Mouse (Mus musculus) hindbrain, embryonic 11.5 days (tissue): ENCODE results near the gene Amn. TPM values are rescaled to one million over a fixed set of nuclear protein-coding genes. Genes with fewer than 3 reads are reported as not detected.

Experiments used
- ATAC-seq: fragments of 200-750 bp; cut with Nextera tagmentation; 2 replicates; pipeline ENCODE4 v1.8.0; 2017; ENCODE audit warnings: mild to moderate bottlenecking, moderate TSS enrichment, moderate library complexity; ENCODE audit not compliant: low FRiP score
- DNase-seq: peaks from one replicate; pipeline ENCODE4 v3.0.0-alpha.2; 2015; ENCODE audit warnings: low spot score
- H3K27ac ChIP-seq: fragments of 300-500 bp; sonication (generic); 2 replicates; pipeline ENCODE4 v1.5.1; 2014; ENCODE audit warnings: mild to moderate bottlenecking, low read depth, low read length
- H3K27me3 ChIP-seq: fragments of 300-500 bp; sonication (generic); 2 replicates; pipeline ENCODE4 v1.6.1; 2014; ENCODE audit warnings: mild to moderate bottlenecking, low read length, moderate library complexity, mixed read lengths; ENCODE audit not compliant: control insufficient read depth, insufficient read depth
- H3K36me3 ChIP-seq: fragments of 300-500 bp; sonication (generic); 2 replicates; pipeline ENCODE4 v1.6.1; 2014; ENCODE audit warnings: mild to moderate bottlenecking, low read length, moderate library complexity, mixed read lengths; ENCODE audit not compliant: control insufficient read depth, insufficient read depth
- H3K4me1 ChIP-seq: fragments of 300-500 bp; sonication (generic); replicated peaks from 2 replicates; pipeline ENCODE4 v1.6.1; 2014; ENCODE audit warnings: low read length, mixed read lengths; ENCODE audit not compliant: control insufficient read depth, insufficient read depth
- H3K4me2 ChIP-seq: fragments of 300-500 bp; sonication (generic); replicated peaks from 2 replicates; pipeline ENCODE4 v1.6.1; 2014; ENCODE audit warnings: mild to moderate bottlenecking, low read depth, low read length
- H3K4me3 ChIP-seq: fragments of 300-500 bp; sonication (generic); 2 replicates; pipeline ENCODE4 v1.5.1; 2014; ENCODE audit warnings: low read depth, low read length
- H3K9ac ChIP-seq: fragments of 300-500 bp; sonication (generic); 2 replicates; pipeline ENCODE4 v1.6.1; 2014; ENCODE audit warnings: low read depth, low read length
- H3K9me3 ChIP-seq: fragments of 300-500 bp; sonication (generic); 2 replicates; pipeline ENCODE4 v1.6.1; 2016; ENCODE audit warnings: low read length; ENCODE audit not compliant: control insufficient read depth
- WGBS: fragments of 180-500 bp; shearing (Covaris S2); extraction: QIAGEN DNeasy Blood & Tissue Kit; methylation state at CpG from one replicate; pipeline ENCODE4 v1.1.7; 2014; 5-methylcytosine and 5-hydroxymethylcytosine counted together
- polyA plus RNA-seq: library from polyadenylated mRNA; unstranded; fragments of >200 nt; fragmentation: Nextera tagmentation; extraction: Ambion mirVana; gene quantifications from 2 replicates; pipeline ENCODE4 v1.2.1, GENCODE M21; 2014

The Amn gene
- polyA plus RNA-seq, 1 experiment from 2014 or later: 0.76 TPM

GRCm38 (mm10) chr12:111302018-111302345, 31.1 kb downstream of the Amn start:
- Histone ChIP-seq H3K9me3 (no peaks in the 10 kb centered on the region), H3K9ac (no peak overlapping the region), H3K4me1 (no peaks in the 10 kb centered on the region), H3K4me3 (no peak overlapping the region), H3K27me3 (no peaks in the 10 kb centered on the region), H3K4me2 (no peak overlapping the region), H3K27ac (no peak overlapping the region), H3K36me3 (peaks cover 21% of the 10 kb centered on the region)
- ATAC-seq (no peak), DNase-seq (no peak)
- WGBS: 94% methylated on average over 14 of the region's 14 CpGs

DNA sequence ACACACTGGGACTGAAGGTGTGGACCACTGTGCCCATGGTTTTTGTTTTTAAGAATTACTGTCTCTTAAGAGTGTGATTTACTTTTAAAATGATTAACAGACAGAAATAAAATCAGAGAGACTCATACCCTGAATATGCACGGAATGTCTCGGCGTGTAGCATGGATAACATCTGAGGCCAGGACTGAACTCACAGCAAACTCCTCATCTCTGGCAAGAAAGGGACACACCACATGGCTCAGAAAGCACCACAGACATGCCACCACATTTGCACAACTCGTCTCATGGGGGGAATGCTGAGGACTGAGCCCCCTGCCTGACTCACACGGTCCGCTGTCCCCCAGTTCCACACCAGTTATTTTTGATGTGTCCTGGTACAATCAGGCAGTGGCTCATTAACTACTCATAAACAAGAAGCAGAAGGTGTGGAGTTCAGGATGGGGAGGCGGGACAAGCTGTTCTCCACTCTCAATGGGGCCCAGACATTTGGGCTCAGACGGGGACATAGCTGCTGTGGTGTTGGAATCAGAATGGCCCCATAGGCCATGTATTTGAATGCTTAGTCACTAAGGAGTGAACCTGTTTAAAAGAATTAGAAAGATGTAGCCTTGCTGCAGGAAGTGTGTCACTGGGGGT, 32.9 kb downstream of the Amn start:
- WGBS: 96% methylated on average over 8 of the region's 8 CpGs
- no peak overlapping the region for H3K4me3 ChIP-seq
- H3K36me3 ChIP-seq: peaks cover 19% of the 10 kb centered on the region
- no peaks in the 10 kb centered on the region for H3K9me3 ChIP-seq
- ATAC-seq (no peak), DNase-seq (no peak)
- no peak overlapping the region for H3K27ac ChIP-seq
- H3K4me1 ChIP-seq: no peaks in the 10 kb centered on the region
- H3K4me2 ChIP-seq: no peak overlapping the region
- no peaks in the 10 kb centered on the region for H3K27me3 ChIP-seq
- no peak overlapping the region for H3K9ac ChIP-seq

GRCm38 (mm10) chr12:111306821-111307220, 35.9 kb downstream of the Amn start:
- no peaks in the 10 kb centered on the region for H3K4me1 ChIP-seq
- no peak overlapping the region for H3K27ac ChIP-seq
- H3K9me3 ChIP-seq: no peaks in the 10 kb centered on the region
- H3K27me3 ChIP-seq: no peaks in the 10 kb centered on the region
- H3K4me2 ChIP-seq: no peak overlapping the region
- no peak overlapping the region for H3K4me3 ChIP-seq
- WGBS: 92% methylated on average over 8 of the region's 8 CpGs
- H3K9ac ChIP-seq: no peak overlapping the region
- ATAC-seq (no peak), DNase-seq (no peak)
- H3K36me3 ChIP-seq: peaks cover 8% of the 10 kb centered on the region

DNA sequence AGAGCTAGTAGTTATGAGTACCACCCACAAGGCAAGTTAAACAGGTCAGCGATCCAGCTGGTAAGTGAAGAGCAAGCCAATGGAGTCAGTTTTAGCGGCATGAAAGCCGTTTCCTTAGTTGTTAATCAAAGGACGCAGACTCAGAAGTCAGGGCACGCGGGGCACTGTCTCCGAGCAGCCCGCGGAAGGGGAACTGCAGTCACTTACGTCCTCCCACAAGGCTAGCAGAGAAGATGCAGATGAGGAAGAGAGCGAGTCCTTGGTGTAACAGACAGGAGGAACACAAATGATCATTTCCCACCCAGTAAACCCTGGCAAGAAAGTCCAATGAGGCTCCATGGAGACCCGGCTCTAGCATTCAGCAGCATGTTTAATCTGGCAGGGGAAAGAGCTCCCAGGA, 38.4 kb downstream of the Amn start:
- Histone ChIP-seq H3K27ac (no peak overlapping the region), H3K36me3 (peaks cover 9% of the 10 kb centered on the region), H3K4me2 (no peak overlapping the region), H3K9me3 (no peaks in the 10 kb centered on the region), H3K27me3 (no peaks in the 10 kb centered on the region), H3K4me3 (no peak overlapping the region), H3K9ac (no peak overlapping the region), H3K4me1 (no peaks in the 10 kb centered on the region)
- DNase-seq: no peak
- ATAC-seq: no peak
- 89% methylated on average over 12 of the region's 12 CpGs for WGBS

GRCm38 (mm10) chr12:111309931-111310330, 39.0 kb downstream of the Amn start:
- Histone ChIP-seq H3K9me3 (no peaks in the 10 kb centered on the region), H3K27ac (no peak overlapping the region), H3K9ac (no peak overlapping the region), H3K4me3 (no peak overlapping the region), H3K4me2 (no peak overlapping the region), H3K27me3 (no peaks in the 10 kb centered on the region), H3K4me1 (no peaks in the 10 kb centered on the region), H3K36me3 (peaks cover 8% of the 10 kb centered on the region)
- 89% methylated on average over 14 of the region's 14 CpGs for WGBS
- ATAC-seq: no peak
- no peak for DNase-seq

- DNase-seq: no peak
- H3K4me2 ChIP-seq: no peak overlapping the region
- no peak overlapping the region for H3K9ac ChIP-seq
- H3K36me3 ChIP-seq: peaks cover 8% of the 10 kb centered on the region
- no peak for ATAC-seq
- H3K27me3 ChIP-seq: no peaks in the 10 kb centered on the region
- no peak overlapping the region for H3K27ac ChIP-seq
- no peaks in the 10 kb centered on the region for H3K4me1 ChIP-seq
- no peak overlapping the region for H3K4me3 ChIP-seq
- 93% methylated on average over 10 of the region's 10 CpGs for WGBS
- no peaks in the 10 kb centered on the region for H3K9me3 ChIP-seq
Measured at GRCm38 (mm10) chr12:111311775-111312174, 40.9 kb downstream of the Amn start.

DNA sequence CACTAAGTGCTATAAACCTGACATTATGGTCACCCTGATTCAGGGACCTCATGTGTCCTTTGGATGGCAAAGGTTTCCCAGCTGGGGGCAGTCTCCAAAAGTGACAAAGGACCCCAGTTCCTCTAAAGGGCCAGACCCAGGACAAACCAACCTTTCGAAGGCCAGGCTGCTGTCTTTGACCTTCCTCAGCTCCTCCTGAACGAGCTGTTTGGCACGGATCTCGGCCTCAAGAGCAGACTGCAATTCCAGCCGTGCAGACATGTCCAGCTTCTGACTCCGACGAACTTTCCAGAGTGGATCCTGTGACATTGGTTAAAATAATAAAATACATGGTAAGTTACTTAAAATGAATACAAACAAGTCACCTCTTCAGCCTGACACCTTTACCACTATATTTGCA, 43.4 kb downstream of the Amn start:
- H3K4me1 ChIP-seq: no peaks in the 10 kb centered on the region
- no peak overlapping the region for H3K9ac ChIP-seq
- no peak overlapping the region for H3K4me2 ChIP-seq
- H3K36me3 ChIP-seq: peaks cover 17% of the 10 kb centered on the region
- WGBS: 92% methylated on average over 7 of the region's 7 CpGs
- H3K4me3 ChIP-seq: no peak overlapping the region
- DNase-seq (no peak), ATAC-seq (no peak)
- H3K27me3 ChIP-seq: no peaks in the 10 kb centered on the region
- H3K27ac ChIP-seq: no peak overlapping the region
- H3K9me3 ChIP-seq: no peaks in the 10 kb centered on the region

DNA sequence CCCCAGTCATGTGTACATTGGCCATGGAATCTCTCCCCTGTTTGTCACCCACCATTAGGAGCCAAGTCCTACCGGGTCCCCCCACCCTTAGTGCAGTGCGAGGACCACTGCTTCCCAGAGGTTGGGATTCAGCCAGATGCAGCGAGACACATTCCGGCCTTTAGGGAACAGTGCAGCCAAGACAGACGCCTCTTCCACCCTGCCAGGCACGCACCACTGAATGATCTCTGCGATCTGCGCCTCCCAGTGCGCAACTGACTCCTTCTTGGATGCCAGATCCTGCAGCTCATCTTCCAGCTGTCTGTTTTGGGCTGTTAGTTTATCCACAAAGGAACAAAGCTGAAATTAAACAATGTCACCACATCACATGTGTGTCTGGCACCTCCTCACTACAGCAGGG, 46.8 kb downstream of the Amn start:
- peaks cover 34% of the 10 kb centered on the region for H3K36me3 ChIP-seq

DNA sequence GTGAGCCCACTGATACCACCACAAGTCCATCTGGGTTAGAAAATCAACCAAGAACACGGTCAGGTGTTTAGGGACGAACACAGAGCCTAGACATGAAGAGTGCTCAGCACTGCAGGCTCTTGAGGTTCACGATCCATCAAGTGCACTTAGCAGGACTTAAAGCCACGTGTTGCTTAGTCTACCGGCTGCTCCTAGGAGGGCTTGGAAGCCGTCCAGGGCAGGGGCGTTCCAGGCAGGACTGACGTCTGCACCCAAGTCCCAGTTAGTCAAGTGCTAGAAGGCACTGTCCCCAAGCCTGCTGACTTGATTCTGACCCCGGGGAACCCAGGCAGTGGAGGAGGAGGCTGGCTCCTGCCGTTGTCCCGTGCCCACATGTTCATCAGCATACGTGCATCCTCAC, 49.7 kb downstream of the Amn start:
- 95% methylated on average over 12 of the region's 12 CpGs for WGBS
- H3K27ac ChIP-seq: no peak overlapping the region
- no peaks in the 10 kb centered on the region for H3K9me3 ChIP-seq
- DNase-seq: no peak
- ATAC-seq: no peak
- H3K36me3 ChIP-seq: peaks cover 34% of the 10 kb centered on the region
- no peaks in the 10 kb centered on the region for H3K27me3 ChIP-seq
- no peak overlapping the region for H3K4me3 ChIP-seq
- H3K4me1 ChIP-seq: no peaks in the 10 kb centered on the region
- no peak overlapping the region for H3K4me2 ChIP-seq
- H3K9ac ChIP-seq: no peak overlapping the region

More for the DNA sequence above, 46.8 kb downstream of the Amn start:
- 95% methylated on average over 9 of the region's 9 CpGs for WGBS
- Histone ChIP-seq H3K4me1 (no peaks in the 10 kb centered on the region), H3K4me3 (no peak overlapping the region), H3K9me3 (no peaks in the 10 kb centered on the region), H3K27ac (no peak overlapping the region), H3K4me2 (no peak overlapping the region), H3K9ac (no peak overlapping the region), H3K27me3 (no peaks in the 10 kb centered on the region)
- ATAC-seq (no peak), DNase-seq (no peak)
